Mouse (Mus musculus) liver, embryonic 12.5 days (tissue): Measurements from ENCODE around the gene Lrrc37a. TPM values are rescaled to one million over a fixed set of nuclear protein-coding genes. Genes with fewer than 3 reads are reported as not detected.
"Not testable (repeated sequence)": the region's sequence is repeated elsewhere in the genome, so short reads cannot be mapped to it uniquely, and the experiment has no call there.

ENCODE experiments used
- ATAC-seq: fragments of 200-750 bp; cut with Nextera tagmentation; 2 replicates; pipeline ENCODE4 v1.8.0; 2017; ENCODE audit warnings: moderate number of reproducible peaks, mild to moderate bottlenecking, moderate library complexity
- H3K27ac ChIP-seq: fragments of 300-500 bp; sonication (generic); 2 replicates; pipeline ENCODE4 v1.5.1; 2016; ENCODE audit warnings: mild to moderate bottlenecking
- H3K27me3 ChIP-seq: fragments of 300-500 bp; sonication (generic); replicated peaks from 2 replicates; pipeline ENCODE4 v1.6.1; 2016; ENCODE audit warnings: mild to moderate bottlenecking, moderate library complexity
- H3K36me3 ChIP-seq: fragments of 300-500 bp; sonication (generic); 2 replicates; pipeline ENCODE4 v1.6.1; 2016; ENCODE audit warnings: mild to moderate bottlenecking, moderate library complexity
- H3K4me1 ChIP-seq: fragments of 300-500 bp; sonication (generic); 2 replicates; pipeline ENCODE4 v1.6.1; 2016
- H3K4me2 ChIP-seq: fragments of 300-500 bp; sonication (generic); 2 replicates; pipeline ENCODE4 v1.6.1; 2016; ENCODE audit warnings: mild to moderate bottlenecking, moderate library complexity
- H3K4me3 ChIP-seq: fragments of 300-500 bp; sonication (generic); 2 replicates; pipeline ENCODE4 v1.5.1; 2016; ENCODE audit warnings: mild to moderate bottlenecking, moderate library complexity
- H3K9ac ChIP-seq: fragments of 300-500 bp; sonication (generic); 2 replicates; pipeline ENCODE4 v1.6.1; 2016; ENCODE audit warnings: mild to moderate bottlenecking, moderate library complexity
- H3K9me3 ChIP-seq: fragments of 300-500 bp; sonication (generic); replicated peaks from 2 replicates; pipeline ENCODE4 v1.6.1; 2016; ENCODE audit warnings: mild to moderate bottlenecking, moderate library complexity
- whole genome bisulfite sequencing: fragments of 180-500 bp; shearing (Covaris S2); methylation state at CpG from one replicate; pipeline ENCODE4 v1.1.7; 2016; ENCODE audit not compliant: insufficient replicate concordance; 5-methylcytosine and 5-hydroxymethylcytosine counted together
- polyA plus RNA-seq: library from polyadenylated mRNA; unstranded; fragments of >200 nt; fragmentation: Nextera tagmentation; extraction: Ambion mirVana; gene quantifications from 2 replicates; pipeline ENCODE4 v1.2.1, GENCODE M21; 2016

Gene Lrrc37a
- polyA plus RNA-seq, 1 experiment from 2014 or later: not detected

- no peaks in the 10 kb centered on the region for H3K27me3 ChIP-seq
- peak; percentile 98 for ATAC-seq
- under 1% methylated on average over 57 of the region's 67 CpGs for WGBS
- peak within 1 kb of the TSS; percentile 77 for H3K4me2 ChIP-seq
- peak within 1 kb of the TSS; percentile 86 for H3K4me3 ChIP-seq
- peak within 1 kb of the TSS; percentile 80 for H3K27ac ChIP-seq
- H3K9me3 ChIP-seq: no peaks in the 10 kb centered on the region
- peaks cover 8% of the 10 kb centered on the region; the same call in 1 of the 2 replicates for H3K36me3 ChIP-seq
- peaks cover 20% of the 10 kb centered on the region for H3K4me1 ChIP-seq
- H3K9ac ChIP-seq: peak within 1 kb of the TSS; percentile 89
These were observed 92.1 kb downstream of the Lrrc37a start, which contains the start of gene Plekhm1 for GRCm38 (mm10) chr11:103411981-103412949. TSS of gene Plekhm1 (minus strand) at chr11:103412687.

GRCm38 (mm10) chr11:103411301-103411700 lies 93.1 kb downstream of the Lrrc37a start:
- peak overlapping the region; percentile 89 for H3K9ac ChIP-seq
- WGBS: 70% methylated on average over 1 of the region's 1 CpGs
- H3K36me3 ChIP-seq: peaks cover 12% of the 10 kb centered on the region; the same call in 1 of the 2 replicates

GRCm38 (mm10) chr11:103408880-103409279 lies 95.5 kb downstream of the Lrrc37a start:
- Histone ChIP-seq H3K27ac (no peak overlapping the region), H3K27me3 (no peaks in the 10 kb centered on the region), H3K9ac (no peak overlapping the region), H3K4me3 (no peak overlapping the region), H3K9me3 (no peaks in the 10 kb centered on the region), H3K4me1 (peaks cover 31% of the 10 kb centered on the region), H3K36me3 (peaks cover 31% of the 10 kb centered on the region), H3K4me2 (no peak overlapping the region)
- ATAC-seq: no peak
- 86% methylated on average over 13 of the region's 13 CpGs for WGBS

More at GRCm38 (mm10) chr11:103411301-103411700, 93.1 kb downstream of the Lrrc37a start:
- Histone ChIP-seq H3K4me1 (peaks cover 20% of the 10 kb centered on the region), H3K27ac (no peak overlapping the region), H3K4me3 (peak overlapping the region; percentile 86), H3K27me3 (no peaks in the 10 kb centered on the region), H3K9me3 (no peaks in the 10 kb centered on the region), H3K4me2 (peak overlapping the region; percentile 77)
- ATAC-seq: no peak

GRCm38 (mm10) chr11:103407136-103407535 lies 97.3 kb downstream of the Lrrc37a start:
- H3K36me3 ChIP-seq: peaks cover 48% of the 10 kb centered on the region
- H3K9me3 ChIP-seq, ATAC-seq, H3K4me3 ChIP-seq, H3K27ac ChIP-seq, H3K4me2 ChIP-seq, H3K9ac ChIP-seq, H3K27me3 ChIP-seq: not testable (repeated sequence)
- peaks cover 29% of the 10 kb centered on the region for H3K4me1 ChIP-seq
- WGBS: 61% methylated on average over 5 of the region's 5 CpGs

- Histone ChIP-seq H3K27me3 (no peaks in the 10 kb centered on the region), H3K27ac (no peak overlapping the region), H3K4me1 (peaks cover 25% of the 10 kb centered on the region), H3K36me3 (peaks cover 53% of the 10 kb centered on the region), H3K4me3 (no peak overlapping the region), H3K9ac (no peak overlapping the region), H3K4me2 (no peak overlapping the region), H3K9me3 (no peaks in the 10 kb centered on the region)
- ATAC-seq: no peak
- 62% methylated on average over 7 of the region's 7 CpGs for WGBS
These were observed 97.8 kb downstream of the Lrrc37a start for GRCm38 (mm10) chr11:103406551-103406950.

GRCm38 (mm10) chr11:103405814-103406213 lies 98.6 kb downstream of the Lrrc37a start:
- no peak for ATAC-seq
- H3K27me3 ChIP-seq: no peaks in the 10 kb centered on the region
- peaks cover 57% of the 10 kb centered on the region for H3K36me3 ChIP-seq

GRCm38 (mm10) chr11:103404618-103405017 lies 99.8 kb downstream of the Lrrc37a start:
- Histone ChIP-seq H3K9me3 (no peaks in the 10 kb centered on the region), H3K4me1 (peaks cover 23% of the 10 kb centered on the region), H3K36me3 (peaks cover 57% of the 10 kb centered on the region), H3K4me2 (no peak overlapping the region), H3K27me3 (no peaks in the 10 kb centered on the region), H3K9ac (no peak overlapping the region), H3K27ac (no peak overlapping the region), H3K4me3 (no peak overlapping the region)
- ATAC-seq: peak; percentile 63; the same call in 1 of the 2 replicates

More at GRCm38 (mm10) chr11:103405814-103406213, 98.6 kb downstream of the Lrrc37a start:
- H3K4me1 ChIP-seq: peaks cover 17% of the 10 kb centered on the region
- no peak overlapping the region for H3K9ac ChIP-seq
- 79% methylated on average over 1 of the region's 1 CpGs for WGBS
- H3K4me2 ChIP-seq: no peak overlapping the region
- H3K27ac ChIP-seq: no peak overlapping the region
- no peak overlapping the region for H3K4me3 ChIP-seq
- H3K9me3 ChIP-seq: no peaks in the 10 kb centered on the region

GRCm38 (mm10) chr11:103403776-103404175 lies 100.6 kb downstream of the Lrrc37a start:
- ATAC-seq: no peak
- Histone ChIP-seq H3K27me3 (no peaks in the 10 kb centered on the region), H3K36me3 (peaks cover 55% of the 10 kb centered on the region), H3K9ac (no peak overlapping the region), H3K4me1 (peaks cover 23% of the 10 kb centered on the region), H3K9me3 (no peaks in the 10 kb centered on the region), H3K4me2 (no peak overlapping the region), H3K27ac (no peak overlapping the region), H3K4me3 (no peak overlapping the region)
- WGBS: 49% methylated on average over 4 of the region's 4 CpGs

- no peak overlapping the region for H3K27ac ChIP-seq
- 82% methylated on average over 5 of the region's 5 CpGs for WGBS
- H3K27me3 ChIP-seq: no peaks in the 10 kb centered on the region
- no peak for ATAC-seq
- H3K4me2 ChIP-seq: no peak overlapping the region
- no peak overlapping the region for H3K9ac ChIP-seq
- H3K9me3 ChIP-seq: no peaks in the 10 kb centered on the region
- no peak overlapping the region for H3K4me3 ChIP-seq
- H3K4me1 ChIP-seq: peaks cover 23% of the 10 kb centered on the region
- H3K36me3 ChIP-seq: peaks cover 51% of the 10 kb centered on the region
These were observed 101.7 kb downstream of the Lrrc37a start for GRCm38 (mm10) chr11:103402738-103403137.

- H3K4me2 ChIP-seq: no peak overlapping the region
- H3K36me3 ChIP-seq: peaks cover 52% of the 10 kb centered on the region
- WGBS: 60% methylated on average over 2 of the region's 2 CpGs
- no peaks in the 10 kb centered on the region for H3K9me3 ChIP-seq
- no peaks in the 10 kb centered on the region for H3K27me3 ChIP-seq
- no peak overlapping the region for H3K9ac ChIP-seq
- H3K4me3 ChIP-seq: no peak overlapping the region
- H3K4me1 ChIP-seq: peaks cover 23% of the 10 kb centered on the region
- no peak for ATAC-seq
- no peak overlapping the region for H3K27ac ChIP-seq
These were observed 102.2 kb downstream of the Lrrc37a start for GRCm38 (mm10) chr11:103402198-103402597.
